Mouse (Mus musculus) layer of hippocampus, adult 9-11 months (tissue): ENCODE data around the gene H2al1e.
"Not testable (repeated sequence)": the region's sequence is repeated elsewhere in the genome, so short reads cannot be mapped to it uniquely, and the experiment has no call there.

Experiments used
- DNase-seq: peaks from one replicate; pipeline ENCODE4 v3.0.0; 2022

H2al1e gene

GRCm38 (mm10) chrX:11311634-11312033 is at the start of gene H2al1e:
Gene H2al1e, plus strand, starts transcription at chrX:11311934.
- not testable (repeated sequence) for DNase-seq

- no peak for DNase-seq
Measured at GRCm38 (mm10) chrX:11264918-11265317, 46.8 kb upstream of the H2al1e start.

DNA sequence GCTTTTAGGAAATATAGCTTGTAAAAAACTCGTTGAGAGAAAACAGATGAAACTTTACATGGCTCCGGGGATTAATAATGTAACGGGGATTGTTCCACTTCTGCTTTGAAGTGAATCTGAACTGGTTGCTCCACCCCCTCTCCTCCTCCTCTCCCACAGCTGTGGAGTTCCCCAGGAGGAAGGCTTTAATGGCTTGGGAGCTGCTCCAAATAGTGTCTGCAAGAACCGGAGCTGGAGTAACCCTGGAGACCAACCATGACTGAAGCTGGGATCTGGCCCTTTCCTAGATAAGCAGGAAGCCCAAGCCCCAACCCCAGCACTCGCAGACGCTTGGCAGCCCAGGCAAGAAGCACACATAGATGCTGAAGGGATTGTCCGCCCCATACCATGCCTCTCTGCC is 43.9 kb upstream of the H2al1e start:
- DNase-seq = no peak

DNA sequence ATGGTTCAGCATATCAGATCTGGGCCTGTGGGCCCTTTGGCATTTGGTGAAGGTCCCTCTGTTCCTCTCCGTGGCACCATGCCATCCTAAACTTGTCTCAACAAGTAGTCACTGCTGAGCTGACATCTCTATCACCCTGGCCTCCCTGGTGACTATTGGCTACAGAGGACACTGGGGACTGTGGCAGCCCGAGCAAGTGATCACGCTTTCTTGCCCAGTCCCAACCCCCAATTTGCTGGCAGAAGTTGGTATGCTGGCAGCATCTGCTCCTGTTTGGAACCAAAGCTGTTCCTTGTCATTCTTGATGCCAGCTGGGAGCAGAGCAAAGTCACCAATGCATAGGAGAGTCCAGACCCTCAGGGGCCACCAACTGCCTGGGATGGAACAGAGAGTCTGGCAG is 42.7 kb upstream of the H2al1e start:
- peak; percentile 14 for DNase-seq

DNA sequence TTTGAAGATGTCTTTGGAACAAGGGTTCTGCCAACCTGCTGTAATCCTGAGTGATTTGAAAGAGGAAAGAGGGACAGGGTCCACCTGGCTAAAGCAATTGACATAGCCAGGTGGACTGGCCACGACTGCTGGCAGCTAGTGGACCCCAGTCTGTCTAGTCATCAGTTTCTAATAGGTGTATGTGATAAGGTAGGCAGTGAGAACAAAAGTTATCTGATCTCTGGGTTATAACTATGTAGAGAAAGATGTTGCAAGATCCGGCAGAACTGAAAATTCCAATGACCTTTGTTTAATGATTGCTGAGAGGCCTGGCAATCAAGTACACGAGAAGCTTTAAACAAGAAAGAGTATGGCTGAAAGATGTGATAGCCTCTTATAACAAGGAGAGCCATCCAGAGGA is 38.5 kb upstream of the H2al1e start:
- no peak for DNase-seq

- DNase-seq = no peak
Measured at GRCm38 (mm10) chrX:11277083-11277482, 34.7 kb upstream of the H2al1e start.

DNA sequence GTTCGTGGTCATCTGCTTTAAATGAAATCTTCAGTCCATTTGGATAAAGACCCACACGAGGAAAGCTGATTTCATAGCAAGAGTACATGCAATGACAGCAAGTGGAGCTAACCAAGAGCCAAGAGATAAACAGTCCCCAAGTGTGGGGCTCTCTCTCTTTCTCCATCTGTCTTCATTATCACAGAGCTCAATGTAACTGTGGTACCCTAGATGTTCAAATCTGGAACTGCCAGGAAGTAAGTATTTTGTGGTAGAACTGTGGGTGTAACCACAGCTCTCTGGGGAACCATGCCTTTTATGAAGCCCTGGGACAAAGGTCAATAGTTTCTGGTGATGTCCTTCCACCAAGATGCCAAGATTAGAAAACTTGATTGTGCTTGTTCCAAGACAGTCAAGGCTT is 31.0 kb upstream of the H2al1e start:
- DNase-seq = no peak

DNA sequence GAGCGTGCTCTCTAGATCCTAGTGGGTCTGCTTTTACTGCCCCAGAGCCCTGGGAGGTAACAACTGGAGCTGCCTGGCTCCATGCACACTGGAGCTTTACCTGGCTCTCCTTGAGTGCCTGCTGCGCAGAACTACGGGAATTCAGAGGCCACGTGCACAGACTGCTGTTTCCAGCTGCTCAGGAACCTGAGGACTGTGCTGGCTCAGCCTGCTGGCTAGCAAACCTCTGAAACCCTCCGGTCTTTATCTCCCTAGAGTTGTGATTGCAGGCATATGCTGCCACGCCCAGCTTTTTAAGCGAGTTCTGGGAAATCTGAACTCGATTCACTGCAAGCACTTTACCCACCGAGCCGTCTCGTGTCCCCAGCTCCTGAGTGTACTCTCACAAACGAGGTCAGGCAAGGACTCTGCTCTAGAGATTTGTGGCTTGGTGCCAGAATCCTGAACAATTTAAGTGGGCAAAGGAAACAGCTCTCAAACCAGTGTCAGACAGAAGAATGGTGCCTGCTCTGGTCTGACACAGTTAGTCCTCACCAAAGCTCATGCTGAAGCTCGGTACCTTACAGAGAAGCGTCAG is 23.3 kb upstream of the H2al1e start:
- no peak for DNase-seq

DNA sequence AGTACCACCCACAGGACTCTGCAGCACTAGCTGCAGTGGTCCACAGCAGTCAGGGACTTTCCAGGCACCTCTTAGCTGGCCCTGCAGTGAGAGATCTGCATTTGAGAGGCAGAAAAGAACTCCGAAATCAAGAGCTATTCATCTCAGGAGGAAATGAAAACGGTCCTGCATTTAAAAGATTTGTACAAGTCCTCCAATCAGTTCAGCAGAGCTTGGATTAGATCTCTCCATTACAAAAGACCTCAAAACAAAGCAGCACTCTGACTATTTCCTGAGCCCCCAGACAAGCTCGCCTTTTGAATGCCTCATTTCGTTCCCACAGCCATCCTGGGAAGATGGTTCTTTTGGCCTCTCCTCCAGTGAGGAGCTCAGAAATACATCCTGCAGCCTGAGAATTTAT is 22.5 kb upstream of the H2al1e start:
- DNase-seq = no peak

- not testable (repeated sequence) for DNase-seq
Measured at GRCm38 (mm10) chrX:11298957-11299356, 12.8 kb upstream of the H2al1e start, which contains the start of gene H2al1a. Gene H2al1a, plus strand, starts transcription at chrX:11299257.

DNA sequence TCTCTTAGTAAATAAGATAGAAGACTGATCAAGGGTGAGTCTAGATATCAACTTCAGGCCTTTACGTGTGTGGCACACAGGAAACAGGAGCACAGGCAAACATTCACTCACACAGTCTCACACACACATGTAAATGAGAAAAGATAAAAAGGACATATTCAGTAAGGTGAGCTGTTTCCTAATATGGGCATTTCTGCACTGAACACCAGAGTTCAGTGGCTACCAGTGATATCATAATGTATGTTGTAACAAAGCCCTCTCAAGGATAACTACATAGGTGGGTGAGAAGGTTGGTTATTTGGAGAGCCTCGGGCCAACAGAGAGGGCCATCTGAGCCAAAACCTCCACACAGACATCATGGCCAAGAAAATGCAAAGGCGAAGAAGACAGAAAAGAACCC is 9.6 kb upstream of the H2al1e start, which contains the start of gene H2al1b:
Gene H2al1b (plus strand): TSS at position 301 of the 400 bp plus-strand sequence.
- DNase-seq = not testable (repeated sequence)

GRCm38 (mm10) chrX:11305355-11305754 is 6.4 kb upstream of the H2al1e start, which contains the start of gene H2al1c:
Gene H2al1c, plus strand, starts transcription at chrX:11305655.
- DNase-seq = not testable (repeated sequence)

DNA sequence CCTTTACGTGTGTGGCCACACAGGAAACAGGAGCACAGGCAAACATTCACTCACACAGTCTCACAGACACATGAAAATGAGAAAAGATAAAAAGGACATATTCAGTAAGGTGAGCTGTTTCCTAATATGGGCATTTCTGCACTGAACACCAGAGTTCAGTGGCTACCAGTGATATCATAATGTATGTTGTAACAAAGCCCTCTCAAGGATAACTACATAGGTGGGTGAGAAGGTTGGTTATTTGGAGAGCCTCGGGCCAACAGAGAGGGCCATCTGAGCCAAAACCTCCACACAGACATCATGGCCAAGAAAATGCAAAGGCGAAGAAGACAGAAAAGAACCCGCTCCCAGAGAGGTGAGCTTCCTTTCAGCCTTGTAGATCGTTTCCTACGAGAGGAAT is 3.2 kb upstream of the H2al1e start, which contains the start of gene H2al1d:
Gene H2al1d (plus strand): TSS at position 301 of the 400 bp plus-strand sequence.
- DNase-seq = not testable (repeated sequence)

DNA sequence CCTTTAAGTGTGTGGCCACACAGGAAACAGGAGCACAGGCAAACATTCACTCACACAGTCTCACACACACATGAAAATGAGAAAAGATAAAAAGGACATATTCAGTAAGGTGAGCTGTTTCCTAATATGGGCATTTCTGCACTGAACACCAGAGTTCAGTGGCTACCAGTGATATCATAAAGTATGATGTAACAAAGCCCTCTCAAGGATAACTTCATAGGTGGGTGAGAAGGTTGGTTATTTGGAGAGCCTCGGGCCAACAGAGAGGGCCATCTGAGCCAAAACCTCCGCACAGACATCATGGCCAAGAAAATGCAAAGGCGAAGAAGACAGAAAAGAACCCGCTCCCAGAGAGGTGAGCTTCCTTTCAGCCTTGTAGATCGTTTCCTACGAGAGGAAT is 3.1 kb downstream of the H2al1e start, which contains the start of gene H2al1f:
Gene H2al1f (plus strand): TSS at position 301 of the 400 bp plus-strand sequence.
- DNase-seq = not testable (repeated sequence)

DNA sequence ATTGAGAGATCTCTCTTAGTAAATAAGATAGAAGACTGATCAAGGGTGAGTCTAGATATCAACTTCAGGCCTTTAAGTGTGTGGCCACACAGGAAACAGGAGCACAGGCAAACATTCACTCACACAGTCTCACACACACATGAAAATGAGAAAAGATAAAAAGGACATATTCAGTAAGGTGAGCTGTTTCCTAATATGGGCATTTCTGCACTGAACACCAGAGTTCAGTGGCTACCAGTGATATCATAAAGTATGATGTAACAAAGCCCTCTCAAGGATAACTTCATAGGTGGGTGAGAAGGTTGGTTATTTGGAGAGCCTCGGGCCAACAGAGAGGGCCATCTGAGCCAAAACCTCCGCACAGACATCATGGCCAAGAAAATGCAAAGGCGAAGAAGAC is 6.2 kb downstream of the H2al1e start, which contains the start of gene H2al1g:
Gene H2al1g (plus strand): TSS at position 301 of the 400 bp plus-strand sequence.
- DNase-seq = not testable (repeated sequence)

- not testable (repeated sequence) for DNase-seq
Measured at GRCm38 (mm10) chrX:11321192-11321591, 9.5 kb downstream of the H2al1e start, which contains the start of gene H2al1h. Gene H2al1h, plus strand, starts transcription at chrX:11321492.

DNA sequence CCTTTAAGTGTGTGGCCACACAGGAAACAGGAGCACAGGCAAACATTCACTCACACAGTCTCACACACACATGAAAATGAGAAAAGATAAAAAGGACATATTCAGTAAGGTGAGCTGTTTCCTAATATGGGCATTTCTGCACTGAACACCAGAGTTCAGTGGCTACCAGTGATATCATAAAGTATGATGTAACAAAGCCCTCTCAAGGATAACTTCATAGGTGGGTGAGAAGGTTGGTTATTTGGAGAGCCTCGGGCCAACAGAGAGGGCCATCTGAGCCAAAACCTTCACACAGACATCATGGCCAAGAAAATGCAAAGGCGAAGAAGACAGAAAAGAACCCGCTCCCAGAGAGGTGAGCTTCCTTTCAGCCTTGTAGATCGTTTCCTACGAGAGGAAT is 12.6 kb downstream of the H2al1e start, which contains the start of gene H2al1i:
Gene H2al1i (plus strand): TSS at position 301 of the 400 bp plus-strand sequence.
- not testable (repeated sequence) for DNase-seq

- not testable (repeated sequence) for DNase-seq
Measured at GRCm38 (mm10) chrX:11327522-11327921, 15.8 kb downstream of the H2al1e start, which contains the start of gene H2al1j. Gene H2al1j, plus strand, starts transcription at chrX:11327822.

DNA sequence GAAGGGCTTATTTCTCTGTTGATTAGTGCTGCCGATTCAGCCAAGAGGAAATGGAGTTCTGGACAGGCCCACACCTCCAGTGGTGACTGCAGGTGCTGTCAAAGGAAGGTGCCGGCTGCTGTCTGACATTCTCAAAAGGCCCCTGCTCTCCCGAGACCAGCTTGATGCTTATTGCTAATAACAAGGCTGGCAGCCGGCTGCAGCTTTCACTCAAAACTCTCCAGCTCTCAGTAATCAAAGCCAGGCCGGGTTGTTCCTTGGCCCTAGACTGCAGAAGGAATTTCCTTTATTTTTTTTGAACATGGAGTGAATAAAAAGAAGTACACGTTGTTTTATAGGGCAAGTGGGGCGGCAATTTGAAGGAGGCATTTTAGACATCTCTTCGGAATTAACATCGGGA is 34.0 kb downstream of the H2al1e start:
- DNase-seq = no peak

- DNase-seq = no peak
Measured at GRCm38 (mm10) chrX:11346756-11347155, 35.0 kb downstream of the H2al1e start.

DNA sequence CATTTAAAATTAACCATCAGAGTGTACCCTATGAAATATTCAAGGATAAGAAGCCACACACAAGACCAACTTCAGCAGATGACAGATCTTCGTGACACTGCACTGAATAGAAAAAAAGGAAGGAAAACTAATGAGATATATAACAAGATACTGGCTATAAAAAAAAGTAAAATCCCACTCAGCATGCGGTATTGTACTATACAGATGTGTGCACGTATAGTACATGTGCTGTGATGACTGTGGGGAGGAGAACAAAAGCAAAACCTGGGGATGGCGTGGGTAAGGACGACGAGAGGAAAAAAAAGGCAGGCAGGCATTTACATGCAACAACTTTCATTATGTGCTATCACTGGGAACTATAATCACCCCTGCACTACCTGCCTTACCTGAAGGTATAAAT is 49.1 kb downstream of the H2al1e start:
- no peak for DNase-seq

- DNase-seq = no peak
Measured at GRCm38 (mm10) chrX:11361261-11361660, 49.5 kb downstream of the H2al1e start.
